Mouse (Mus musculus) MEL (cell line): ENCODE results near the gene Tcf19. TPM values are rescaled to one million over a fixed set of nuclear protein-coding genes. Genes with fewer than 3 reads are reported as not detected.
A peak's percentile ranks its signal among the peaks of the same experiment; 100 is the strongest.

ENCODE experiments used
- DNase-seq: peaks from one replicate; pipeline ENCODE4 v3.0.0; 2011; ENCODE audit warnings: low read depth, low spot score
- H3K27ac ChIP-seq: 2 replicates; pipeline ENCODE4 v1.5.1; 2012; ENCODE audit warnings: low read depth, mild to moderate bottlenecking, control low read depth, low read length, moderate library complexity; ENCODE audit not compliant: control insufficient read depth
- H3K27me3 ChIP-seq, 2 experiments: fragments of 150-350 bp in 1 of 2; sonication (generic) in 1 of 2; 2 replicates each; pipeline ENCODE4 v1.6.1; 2012; ENCODE audit warnings: low read length in 2 of 2, mild to moderate bottlenecking in 2 of 2, improper control_type of control experiment in 1 of 2, moderate library complexity in 1 of 2; ENCODE audit not compliant: insufficient read depth in 2 of 2, control insufficient read depth in 1 of 2
- H3K36me3 ChIP-seq, 2 experiments: 2 replicates each; pipeline ENCODE4 v1.6.1; 2012 to 2014; ENCODE audit warnings: low read length in 2 of 2, improper control_type of control experiment in 1 of 2, inconsistent platforms in 1 of 2, mild to moderate bottlenecking in 1 of 2; ENCODE audit not compliant: insufficient read depth in 2 of 2, control insufficient read depth in 1 of 2
- H3K4me1 ChIP-seq, 2 experiments: fragments of 150-350 bp in 1 of 2; sonication (generic) in 1 of 2; 2 replicates each; pipeline ENCODE4 v1.6.1; 2012; ENCODE audit warnings: low read length in 2 of 2, improper control_type of control experiment in 1 of 2, mild to moderate bottlenecking in 1 of 2; ENCODE audit not compliant: insufficient read depth in 2 of 2, control insufficient read depth in 1 of 2
- H3K4me3 ChIP-seq, 2 experiments: fragments of 150-350 bp in 1 of 2; sonication (generic) in 1 of 2; 2 replicates each; pipeline ENCODE4 v1.5.1; 2012; ENCODE audit warnings: low read depth in 2 of 2, low read length in 2 of 2, mild to moderate bottlenecking in 2 of 2, moderate library complexity in 2 of 2, control low read depth in 1 of 2, improper control_type of control experiment in 1 of 2; ENCODE audit not compliant: control insufficient read depth in 1 of 2, insufficient read depth in 1 of 2
- H3K79me2 ChIP-seq: 2 replicates; pipeline ENCODE4 v1.6.1; 2012; ENCODE audit warnings: mild to moderate bottlenecking, low read length, moderate library complexity; ENCODE audit not compliant: control insufficient read depth, poor library complexity, insufficient read depth
- H3K9ac ChIP-seq: 2 replicates; pipeline ENCODE4 v1.6.1; 2012; ENCODE audit warnings: low read depth, mild to moderate bottlenecking, control low read depth, low read length, moderate library complexity; ENCODE audit not compliant: control insufficient read depth, poor library complexity, severe bottlenecking
- H3K9me3 ChIP-seq: fragments of 150-350 bp; sonication (generic); replicated peaks from 2 replicates; pipeline ENCODE4 v1.6.1; 2012; ENCODE audit warnings: mild to moderate bottlenecking, low read length, improper control_type of control experiment, moderate library complexity; ENCODE audit not compliant: insufficient read depth
- CHD2 ChIP-seq: IDR thresholded peaks from 2 replicates; pipeline ENCODE4 v1.6.1; 2011; ENCODE audit warnings: low read length, improper control_type of control experiment
- CTCF ChIP-seq, 3 experiments: IDR thresholded peaks in 2 of 3; conservative IDR thresholded peaks in 1 of 3; 2 replicates each; pipeline ENCODE4 v1.5.1; 2011 to 2012; ENCODE audit warnings: low read length in 3 of 3, low read depth in 2 of 3, mild to moderate bottlenecking in 2 of 3, improper control_type of control experiment in 1 of 3, inconsistent platforms in 1 of 3, mixed read lengths in 1 of 3, moderate library complexity in 1 of 3; ENCODE audit not compliant: control insufficient read depth in 1 of 3, insufficient read depth in 1 of 3, poor library complexity in 1 of 3, severe bottlenecking in 1 of 3
- GABPA ChIP-seq: IDR thresholded peaks from 2 replicates; pipeline ENCODE4 v1.6.1; 2012; ENCODE audit warnings: low read depth, mild to moderate bottlenecking, inconsistent platforms, low read length, improper control_type of control experiment, moderate library complexity
- JUND ChIP-seq: IDR thresholded peaks from 2 replicates; pipeline ENCODE4 v1.6.1; 2011; ENCODE audit warnings: low read depth, mild to moderate bottlenecking, improper control_type of control experiment, low read length
- MXI1 ChIP-seq: IDR thresholded peaks from 2 replicates; pipeline ENCODE4 v1.6.1; 2011; ENCODE audit warnings: mild to moderate bottlenecking, low read depth, low read length, improper control_type of control experiment
- MYC ChIP-seq: IDR thresholded peaks from 2 replicates; pipeline ENCODE4 v1.6.1; 2011; ENCODE audit warnings: low read depth, mild to moderate bottlenecking, low read length, improper control_type of control experiment, moderate library complexity
- POLR2AphosphoS2 ChIP-seq: IDR thresholded peaks from 2 replicates; pipeline ENCODE4 v1.6.1; 2011; ENCODE audit warnings: low read length, improper control_type of control experiment
- TAL1 ChIP-seq: IDR thresholded peaks from 2 replicates; pipeline ENCODE4 v1.6.1; 2012; ENCODE audit warnings: mild to moderate bottlenecking, inconsistent platforms, low read length, moderate library complexity, mixed read lengths
- UBTF ChIP-seq: IDR thresholded peaks from 2 replicates; pipeline ENCODE4 v1.6.1; 2012; ENCODE audit warnings: low read depth, mild to moderate bottlenecking, inconsistent platforms, low read length, improper control_type of control experiment, moderate library complexity, borderline replicate concordance; ENCODE audit not compliant: insufficient read depth
- USF1 ChIP-seq: IDR thresholded peaks from 2 replicates; pipeline ENCODE4 v1.6.1; 2014; ENCODE audit warnings: low read depth, mild to moderate bottlenecking, inconsistent platforms, low read length, improper control_type of control experiment, moderate library complexity
- ZNF384 ChIP-seq: IDR thresholded peaks from 2 replicates; pipeline ENCODE4 v1.6.1; 2012; ENCODE audit warnings: low read depth, mild to moderate bottlenecking, inconsistent platforms, low read length, improper control_type of control experiment
- polyA plus RNA-seq, 2 experiments: library from polyadenylated mRNA; stranded (reverse) in 1 of 2; unstranded in 1 of 2; fragments of >175 nt in 1 of 2; fragments of >200 nt in 1 of 2; gene quantifications; 2 replicates each; pipeline versions ENCODE4 v1.2.1 to v1.2.4; 2012; ENCODE audit warnings: low replicate concordance in 2 of 2, low read depth in 1 of 2; ENCODE audit not compliant: insufficient read length in 2 of 2, insufficient read depth in 1 of 2, missing spikeins in 1 of 2
- total RNA-seq: library from RNA; depleted of rRNA; stranded (reverse); fragments of 300-350 nt; gene quantifications from 2 replicates; pipeline ENCODE4 v1.2.3, GENCODE M21; 2012

Gene Tcf19
- total and polyA plus RNA-seq, 3 experiments = 16.6 to 25.7 TPM; not detected in 1

GRCm38 (mm10) chr17:35557351-35557750 lies 40.7 kb upstream of the Tcf19 start:
- no peaks in the 10 kb centered on the region for H3K36me3 ChIP-seq
- no peak for DNase-seq
- no peak overlapping the region for H3K27ac ChIP-seq
- H3K4me1 ChIP-seq = peaks cover 0 to 6% of the 10 kb centered on the region in 2 experiments; a peak in 1 of 4 replicates
- no peak overlapping the region for H3K4me3 ChIP-seq
- no peaks in the 10 kb centered on the region; a peak in 2 of 4 replicates for H3K27me3 ChIP-seq
- no peaks in the 10 kb centered on the region for H3K9me3 ChIP-seq
- TF ChIP-seq JUND = no peak
- TF ChIP-seq POLR2AphosphoS2 = no peak
- TF ChIP-seq USF1 = no peak
- no peak for TF ChIP-seq TAL1
- TF ChIP-seq MYC = no peak
- TF ChIP-seq CHD2 = no peak
- TF ChIP-seq, all 39 proteins: peak for 0
- H3K9ac ChIP-seq = no peak overlapping the region
- no peaks in the 10 kb centered on the region for H3K79me2 ChIP-seq

- Histone ChIP-seq H3K9ac (no peak overlapping the region), H3K4me3 (no peak overlapping the region), H3K27me3 (no peaks in the 10 kb centered on the region; a peak in 1 of 4 replicates), H3K9me3 (no peaks in the 10 kb centered on the region), H3K27ac (no peak overlapping the region), H3K36me3 (no peaks in the 10 kb centered on the region), H3K4me1 (peaks cover 0 to 6% of the 10 kb centered on the region in 2 experiments; a peak in 1 of 4 replicates), H3K79me2 (no peaks in the 10 kb centered on the region)
- TF ChIP-seq MXI1 (no peak), CTCF (IDR thresholded peaks at IDR 0.05 in 2 of 3, conservative IDR thresholded peaks at IDR 0.05 in 1 of 3; ENCODE audit: control insufficient read depth in 1 of 3, insufficient read depth in 1 of 3, low read depth in 2 of 3, low read length in 3 of 3, poor library complexity in 1 of 3, severe bottlenecking in 1 of 3) (peak; percentile 64 to 92 (median 81))
- DNase-seq = peak; percentile 56
These were observed 40.2 kb upstream of the Tcf19 start for GRCm38 (mm10) chr17:35556812-35557211.

GRCm38 (mm10) chr17:35556186-35556765 lies 39.7 kb upstream of the Tcf19 start:
- no peak overlapping the region for H3K9ac ChIP-seq
- DNase-seq = no peak
- H3K9me3 ChIP-seq = no peaks in the 10 kb centered on the region
- H3K36me3 ChIP-seq = no peaks in the 10 kb centered on the region
- no peak overlapping the region for H3K4me3 ChIP-seq
- H3K79me2 ChIP-seq = no peaks in the 10 kb centered on the region
- TF ChIP-seq GABPA (no peak), ZNF384 (no peak), UBTF (no peak)
- H3K27me3 ChIP-seq = no peaks in the 10 kb centered on the region; a peak in 1 of 4 replicates
- H3K4me1 ChIP-seq = peaks cover 0 to 6% of the 10 kb centered on the region in 2 experiments; a peak in 1 of 4 replicates
- H3K27ac ChIP-seq = no peak overlapping the region
